Mouse (Mus musculus) spleen, adult 2 months (tissue): ENCODE data around the gene Gatd1.

Experiments
- CTCF ChIP-seq: fragments of 200-500 bp; IDR thresholded peaks from 2 replicates; pipeline ENCODE4 v1.5.1; 2011; ENCODE audit warnings: mild to moderate bottlenecking, inconsistent platforms; ENCODE audit not compliant: insufficient read depth, insufficient read length, insufficient replicate concordance; ENCODE audit errors: extremely low read depth
- POLR2A ChIP-seq: fragments of 200-500 bp; IDR thresholded peaks from 2 replicates; pipeline ENCODE4 v1.6.1; 2011; ENCODE audit warnings: low read depth, low read length, inconsistent platforms

- TF ChIP-seq CTCF (no peak), POLR2A (no peak)
Observed at GRCm38 (mm10) chr7:141418970-141419369, 5.0 kb upstream of the Gatd1 start.
